Mouse (Mus musculus): Measurements from ENCODE around the gene Cipc. TPM values are rescaled to one million over a fixed set of nuclear protein-coding genes. Genes with fewer than 3 reads are reported as not detected.
A peak's percentile ranks its signal among the peaks of the same experiment; 100 is the strongest.

Gene Cipc
- polyA plus RNA-seq, 1 experiment from 2014 or later, result 61.0 TPM

GRCm38 (mm10) chr12:86923837-86924236, 23.0 kb upstream of the Cipc start:
- 5% methylated on average over 5 of the region's 5 CpGs for WGBS
- H3K27me3 ChIP-seq (ENCODE audit: control insufficient read depth, insufficient read depth, low read length), result no peaks in the 10 kb centered on the region
- H3K36me3 ChIP-seq (ENCODE audit: control insufficient read depth, insufficient read depth, low read length), result no peaks in the 10 kb centered on the region
- no peak overlapping the region for H3K9ac ChIP-seq (replicated peaks; ENCODE audit: low read length)
- H3K9me3 ChIP-seq (ENCODE audit: control insufficient read depth, low read length), result peaks cover 7% of the 10 kb centered on the region
- H3K4me3 ChIP-seq (replicated peaks; ENCODE audit: low read depth, low read length), result no peak overlapping the region
- peaks cover 15% of the 10 kb centered on the region for H3K4me1 ChIP-seq (ENCODE audit: control insufficient read depth, insufficient read depth, low read length)
- H3K4me2 ChIP-seq (ENCODE audit: low read length), result no peak overlapping the region
- ATAC-seq (ENCODE audit: low FRiP score, low TSS enrichment) (peak; percentile 55; the same call in 1 of the 2 replicates), DNase-seq (peak; percentile 89)
- peak overlapping the region; percentile 43; the same call in 1 of the 2 replicates for H3K27ac ChIP-seq (replicated peaks; ENCODE audit: low read depth, low read length)

GRCm38 (mm10) chr12:86930934-86931729, 15.7 kb upstream of the Cipc start:
- H3K27ac ChIP-seq (replicated peaks; ENCODE audit: low read depth, low read length), result no peak overlapping the region
- no peaks in the 10 kb centered on the region for H3K36me3 ChIP-seq (ENCODE audit: control insufficient read depth, insufficient read depth, low read length)
- no peaks in the 10 kb centered on the region for H3K27me3 ChIP-seq (ENCODE audit: control insufficient read depth, insufficient read depth, low read length)
- no peak for ATAC-seq (ENCODE audit: low FRiP score, low TSS enrichment)
- H3K9me3 ChIP-seq (ENCODE audit: control insufficient read depth, low read length), result peaks cover 7% of the 10 kb centered on the region
- no peak overlapping the region for H3K4me3 ChIP-seq (replicated peaks; ENCODE audit: low read depth, low read length)
- no peak overlapping the region for H3K9ac ChIP-seq (replicated peaks; ENCODE audit: low read length)
- H3K4me1 ChIP-seq (ENCODE audit: control insufficient read depth, insufficient read depth, low read length), result peaks cover 15% of the 10 kb centered on the region; the same call in 1 of the 2 replicates
- DNase-seq, result no peak
- H3K4me2 ChIP-seq (ENCODE audit: low read length), result no peak overlapping the region
- WGBS, result 73% methylated on average over 6 of the region's 6 CpGs

- H3K9ac ChIP-seq (replicated peaks; ENCODE audit: low read length), result no peak overlapping the region
- H3K4me2 ChIP-seq (ENCODE audit: low read length), result no peak overlapping the region
- ATAC-seq (ENCODE audit: low FRiP score, low TSS enrichment), result no peak
- no peak overlapping the region for H3K4me3 ChIP-seq (replicated peaks; ENCODE audit: low read depth, low read length)
- peaks cover 15% of the 10 kb centered on the region; the same call in 1 of the 2 replicates for H3K4me1 ChIP-seq (ENCODE audit: control insufficient read depth, insufficient read depth, low read length)
- DNase-seq, result no peak
- 0 out of 2 replicates have a peak, but pooled peaks cover 2% of the 10 kb centered on the region for H3K27me3 ChIP-seq (ENCODE audit: control insufficient read depth, insufficient read depth, low read length)
- H3K36me3 ChIP-seq (ENCODE audit: control insufficient read depth, insufficient read depth, low read length), result no peaks in the 10 kb centered on the region
- WGBS, result 6% methylated on average over 7 of the region's 7 CpGs
- H3K9me3 ChIP-seq (ENCODE audit: control insufficient read depth, low read length), result peaks cover 7% of the 10 kb centered on the region
- H3K27ac ChIP-seq (replicated peaks; ENCODE audit: low read depth, low read length), result no peak overlapping the region
These were observed 14.8 kb upstream of the Cipc start for GRCm38 (mm10) chr12:86931919-86932574.

- H3K4me3 ChIP-seq (replicated peaks; ENCODE audit: low read depth, low read length), result no peak overlapping the region
- H3K4me2 ChIP-seq (ENCODE audit: low read length), result no peak overlapping the region
- ATAC-seq (ENCODE audit: low FRiP score, low TSS enrichment) (no peak), DNase-seq (no peak)
- peaks cover 7% of the 10 kb centered on the region for H3K9me3 ChIP-seq (ENCODE audit: control insufficient read depth, low read length)
- WGBS, result 8% methylated on average over 6 of the region's 6 CpGs
- 0 out of 2 replicates have a peak, but pooled peaks cover 2% of the 10 kb centered on the region for H3K27me3 ChIP-seq (ENCODE audit: control insufficient read depth, insufficient read depth, low read length)
- H3K27ac ChIP-seq (replicated peaks; ENCODE audit: low read depth, low read length), result no peak overlapping the region
- no peaks in the 10 kb centered on the region for H3K36me3 ChIP-seq (ENCODE audit: control insufficient read depth, insufficient read depth, low read length)
- no peak overlapping the region for H3K9ac ChIP-seq (replicated peaks; ENCODE audit: low read length)
- peaks cover 15% of the 10 kb centered on the region; the same call in 1 of the 2 replicates for H3K4me1 ChIP-seq (ENCODE audit: control insufficient read depth, insufficient read depth, low read length)
These were observed 14.3 kb upstream of the Cipc start for GRCm38 (mm10) chr12:86932575-86932952.

- no peak overlapping the region for H3K27ac ChIP-seq (replicated peaks; ENCODE audit: low read depth, low read length)
- DNase-seq (no peak), ATAC-seq (ENCODE audit: low FRiP score, low TSS enrichment) (no peak)
- H3K9me3 ChIP-seq (ENCODE audit: control insufficient read depth, low read length), result no peaks in the 10 kb centered on the region
- no peaks in the 10 kb centered on the region for H3K36me3 ChIP-seq (ENCODE audit: control insufficient read depth, insufficient read depth, low read length)
- WGBS, result 95% methylated on average over 1 of the region's 1 CpGs
- H3K27me3 ChIP-seq (ENCODE audit: control insufficient read depth, insufficient read depth, low read length), result 0 out of 2 replicates have a peak, but pooled peaks cover 2% of the 10 kb centered on the region
- H3K4me1 ChIP-seq (ENCODE audit: control insufficient read depth, insufficient read depth, low read length), result peaks cover 15% of the 10 kb centered on the region; the same call in 1 of the 2 replicates
- no peak overlapping the region for H3K9ac ChIP-seq (replicated peaks; ENCODE audit: low read length)
- no peak overlapping the region for H3K4me3 ChIP-seq (replicated peaks; ENCODE audit: low read depth, low read length)
- no peak overlapping the region for H3K4me2 ChIP-seq (ENCODE audit: low read length)
These were observed 12.1 kb upstream of the Cipc start for GRCm38 (mm10) chr12:86934748-86935147.

- Histone ChIP-seq H3K4me1 (ENCODE audit: control insufficient read depth, insufficient read depth, low read length) (peaks cover 21% of the 10 kb centered on the region), H3K4me3 (replicated peaks; ENCODE audit: low read depth, low read length) (no peak overlapping the region), H3K9me3 (ENCODE audit: control insufficient read depth, low read length) (no peaks in the 10 kb centered on the region), H3K36me3 (ENCODE audit: control insufficient read depth, insufficient read depth, low read length) (no peaks in the 10 kb centered on the region), H3K27me3 (ENCODE audit: control insufficient read depth, insufficient read depth, low read length) (0 out of 2 replicates have a peak, but pooled peaks cover 2% of the 10 kb centered on the region), H3K27ac (replicated peaks; ENCODE audit: low read depth, low read length) (no peak overlapping the region), H3K9ac (replicated peaks; ENCODE audit: low read length) (no peak overlapping the region), H3K4me2 (ENCODE audit: low read length) (no peak overlapping the region)
- 89% methylated on average over 8 of the region's 8 CpGs for WGBS
- no peak for DNase-seq
- no peak for ATAC-seq (ENCODE audit: low FRiP score, low TSS enrichment)
These were observed 11.1 kb upstream of the Cipc start for GRCm38 (mm10) chr12:86935692-86936282.

GRCm38 (mm10) chr12:86936587-86937343, 10.1 kb upstream of the Cipc start:
- no peaks in the 10 kb centered on the region for H3K9me3 ChIP-seq (ENCODE audit: control insufficient read depth, low read length)
- peaks cover 30% of the 10 kb centered on the region for H3K4me1 ChIP-seq (ENCODE audit: control insufficient read depth, insufficient read depth, low read length)
- 0 out of 2 replicates have a peak, but pooled peaks cover 2% of the 10 kb centered on the region for H3K27me3 ChIP-seq (ENCODE audit: control insufficient read depth, insufficient read depth, low read length)
- WGBS, result 87% methylated on average over 11 of the region's 11 CpGs
- ATAC-seq (ENCODE audit: low FRiP score, low TSS enrichment) (no peak), DNase-seq (no peak)
- no peak overlapping the region for H3K4me3 ChIP-seq (replicated peaks; ENCODE audit: low read depth, low read length)
- H3K27ac ChIP-seq (replicated peaks; ENCODE audit: low read depth, low read length), result no peak overlapping the region
- H3K4me2 ChIP-seq (ENCODE audit: low read length), result no peak overlapping the region
- no peaks in the 10 kb centered on the region for H3K36me3 ChIP-seq (ENCODE audit: control insufficient read depth, insufficient read depth, low read length)
- H3K9ac ChIP-seq (replicated peaks; ENCODE audit: low read length), result no peak overlapping the region

GRCm38 (mm10) chr12:86938571-86938970, 8.3 kb upstream of the Cipc start:
- Histone ChIP-seq H3K27ac (replicated peaks; ENCODE audit: low read depth, low read length) (no peak overlapping the region), H3K27me3 (ENCODE audit: control insufficient read depth, insufficient read depth, low read length) (0 out of 2 replicates have a peak, but pooled peaks cover 2% of the 10 kb centered on the region), H3K9me3 (ENCODE audit: control insufficient read depth, low read length) (no peaks in the 10 kb centered on the region), H3K9ac (replicated peaks; ENCODE audit: low read length) (no peak overlapping the region), H3K4me2 (ENCODE audit: low read length) (no peak overlapping the region), H3K4me3 (replicated peaks; ENCODE audit: low read depth, low read length) (no peak overlapping the region), H3K36me3 (ENCODE audit: control insufficient read depth, insufficient read depth, low read length) (no peaks in the 10 kb centered on the region), H3K4me1 (ENCODE audit: control insufficient read depth, insufficient read depth, low read length) (peaks cover 27% of the 10 kb centered on the region)
- no peak for ATAC-seq (ENCODE audit: low FRiP score, low TSS enrichment)
- WGBS, result 52% methylated on average over 9 of the region's 9 CpGs
- DNase-seq, result no peak
